Mouse (Mus musculus) spleen, adult 2 months (tissue): Measurements from ENCODE around the gene Pank3.

ENCODE experiments used
- CTCF ChIP-seq: fragments of 200-500 bp; IDR thresholded peaks from 2 replicates; pipeline ENCODE4 v1.5.1; 2011; ENCODE audit warnings: mild to moderate bottlenecking, inconsistent platforms; ENCODE audit not compliant: insufficient read depth, insufficient read length, insufficient replicate concordance; ENCODE audit errors: extremely low read depth
- POLR2A ChIP-seq: fragments of 200-500 bp; IDR thresholded peaks from 2 replicates; pipeline ENCODE4 v1.6.1; 2011; ENCODE audit warnings: low read depth, low read length, inconsistent platforms

DNA sequence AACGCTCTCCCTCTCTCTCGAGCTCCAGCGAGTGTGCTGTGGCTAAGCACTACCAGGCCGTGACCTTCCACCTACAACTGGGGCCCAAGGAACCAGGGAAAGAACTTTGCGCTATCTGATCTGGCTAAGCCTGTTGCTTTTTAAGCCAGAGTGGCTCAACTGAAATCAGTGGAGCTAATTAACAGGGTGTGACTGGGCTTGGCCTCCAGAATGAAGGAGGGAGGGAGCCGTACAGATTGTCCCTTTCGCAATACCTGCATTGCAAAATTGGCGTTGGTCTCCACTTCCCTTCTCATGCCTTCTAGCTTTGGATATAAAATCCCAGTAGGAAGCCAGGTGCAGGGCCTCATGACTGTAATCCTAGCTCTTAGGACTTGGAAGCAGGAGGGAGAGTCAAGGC lies 18.7 kb upstream of the Pank3 start:
- TF ChIP-seq CTCF (no peak), POLR2A (no peak)
